Mouse (Mus musculus) spleen, postnatal 36 days (tissue): ENCODE results near the gene Gm28308.

Source experiments
- DNase-seq, 2 experiments: peaks; one replicate each; pipeline ENCODE4 v3.0.0; 2022; ENCODE audit warnings: low spot score in 2 of 2, mixed read lengths in 1 of 2

Gm28308 gene

DNA sequence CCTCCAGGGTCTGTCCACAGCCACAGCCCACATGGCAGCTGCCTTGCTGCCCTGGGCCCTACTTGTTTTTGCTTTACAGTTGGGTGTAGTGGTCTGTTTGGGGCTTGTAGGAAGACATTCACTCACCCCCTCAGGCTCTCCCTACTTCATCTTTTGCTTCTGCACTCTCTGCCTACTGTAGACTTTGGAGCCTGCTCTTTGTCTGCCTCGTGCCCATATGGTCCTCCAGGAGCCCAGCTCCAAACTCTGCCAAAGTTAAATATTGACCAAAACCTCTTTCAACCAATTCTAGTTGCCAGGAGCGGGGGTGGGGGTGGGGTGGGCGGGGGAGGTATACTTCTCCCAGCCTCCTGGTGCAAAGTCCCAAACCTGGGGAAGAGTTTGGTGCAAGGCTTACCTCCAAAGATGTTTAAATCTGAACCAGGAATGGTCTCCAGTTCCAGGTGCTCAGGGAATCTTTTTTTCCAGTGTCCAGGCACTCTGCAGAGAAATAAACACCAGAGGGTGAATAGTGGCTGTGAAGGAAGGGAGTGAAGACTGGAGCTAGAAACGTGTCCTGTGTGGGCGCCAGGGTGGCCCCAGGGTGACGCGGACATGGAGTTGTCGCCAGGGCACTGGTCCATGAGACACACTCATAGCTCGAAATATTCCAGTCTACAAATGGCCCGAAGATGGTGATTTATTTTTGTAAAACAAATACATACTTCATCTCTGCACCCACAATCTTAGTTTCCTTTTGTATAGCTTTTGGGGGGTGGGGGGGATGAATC, 29.6 kb downstream of the Gm28308 start:
- no peak for DNase-seq

DNA sequence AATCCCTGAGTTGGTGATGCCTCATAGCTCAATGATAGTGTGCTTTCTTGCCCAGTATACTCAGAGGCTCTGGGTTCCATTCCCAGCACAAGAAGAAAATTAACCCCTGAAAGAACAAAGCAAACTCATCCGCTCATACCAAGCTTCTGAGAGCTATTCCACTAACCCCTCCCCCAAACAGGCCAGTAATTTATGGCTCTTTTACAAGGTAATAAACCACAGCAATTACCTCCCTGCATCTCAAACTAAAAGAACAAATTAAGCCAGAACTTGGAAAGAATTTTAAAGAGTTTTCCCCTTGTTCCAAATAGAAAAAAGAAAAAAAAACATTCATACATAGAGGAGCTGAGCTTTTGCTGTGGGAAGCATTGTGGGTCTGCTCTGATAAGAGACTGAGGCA, 30.3 kb downstream of the Gm28308 start:
- DNase-seq, result no peak

DNA sequence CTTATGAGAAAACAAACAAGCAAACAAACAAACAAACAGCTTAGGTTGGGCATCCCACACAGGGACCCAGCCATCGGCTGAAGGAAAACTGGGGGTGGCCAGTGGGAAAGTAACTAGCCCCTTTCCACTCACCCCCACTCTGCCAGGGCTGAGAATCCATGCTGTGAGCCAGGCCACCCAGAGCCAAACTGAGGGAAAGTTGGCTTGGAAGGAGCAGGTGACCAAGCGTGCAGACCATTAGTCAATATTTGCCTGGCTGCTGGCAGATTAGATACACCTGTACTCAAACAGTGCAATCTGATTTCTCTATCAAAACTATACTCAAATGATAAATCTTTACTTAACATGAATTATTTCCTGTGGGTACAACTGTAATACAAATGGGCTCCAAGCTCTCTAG, 31.1 kb downstream of the Gm28308 start:
- no peak for DNase-seq

GRCm38 (mm10) chr6:52180726-52181125, 32.4 kb downstream of the Gm28308 start:
- no peak for DNase-seq

DNA sequence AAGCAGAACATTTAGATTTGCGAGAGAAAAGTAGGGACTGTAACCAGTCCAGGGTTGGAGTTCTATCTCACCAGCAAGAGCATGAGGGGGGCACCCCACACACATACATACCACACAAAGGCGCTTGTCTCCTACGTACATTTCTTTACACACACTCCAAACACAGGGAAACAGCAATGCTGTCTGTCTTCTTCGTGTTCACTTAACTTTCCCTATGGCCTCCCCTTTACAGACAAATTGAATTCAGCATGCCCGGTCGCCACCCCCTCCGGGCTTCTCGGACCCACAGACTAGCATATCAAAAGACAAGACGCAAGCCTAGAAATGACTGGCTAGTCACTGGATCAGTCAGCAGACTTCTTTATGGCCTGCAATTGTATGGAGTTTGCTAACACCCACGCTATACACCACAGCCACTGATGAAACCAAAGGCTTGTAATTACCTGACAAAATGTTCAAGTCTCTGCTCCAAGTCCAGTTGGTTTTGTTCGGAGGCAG, 32.9 kb downstream of the Gm28308 start:
- DNase-seq, result no peak

- DNase-seq, result no peak
Observed at GRCm38 (mm10) chr6:52179690-52180089, 33.4 kb downstream of the Gm28308 start.

- no peak for DNase-seq
Observed at GRCm38 (mm10) chr6:52178918-52179665, 34.0 kb downstream of the Gm28308 start.

- DNase-seq, result no peak
Observed at GRCm38 (mm10) chr6:52177806-52178205, 35.3 kb downstream of the Gm28308 start.

GRCm38 (mm10) chr6:52177061-52177735, 35.9 kb downstream of the Gm28308 start, which contains the start of gene 5730596B20Rik:
TSS of gene 5730596B20Rik (plus strand) at chr6:52177498.
- no peak for DNase-seq

GRCm38 (mm10) chr6:52176391-52176790, 36.7 kb downstream of the Gm28308 start:
- no peak for DNase-seq

GRCm38 (mm10) chr6:52175864-52176263, 37.3 kb downstream of the Gm28308 start:
- no peak for DNase-seq

GRCm38 (mm10) chr6:52174968-52175751, 38.0 kb downstream of the Gm28308 start:
- no peak for DNase-seq

DNA sequence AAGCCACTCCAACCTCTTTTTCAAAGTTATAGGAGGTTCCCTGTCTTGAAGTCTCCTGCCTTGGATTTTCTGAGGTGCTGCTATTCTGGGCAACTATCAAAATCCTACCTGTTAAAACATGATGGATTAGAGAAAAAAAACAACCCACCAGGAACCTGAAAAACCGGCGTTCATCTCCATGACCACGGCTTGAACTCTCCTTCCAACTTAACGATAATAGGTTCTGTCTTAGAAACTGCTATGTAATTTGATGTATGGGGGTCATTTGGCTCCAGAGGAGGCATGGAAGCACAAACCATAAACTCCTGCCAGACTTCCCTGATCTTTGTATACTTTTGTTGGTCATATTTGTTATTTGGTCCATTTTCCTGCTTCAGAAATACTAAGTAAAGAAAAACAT, 39.5 kb downstream of the Gm28308 start:
- DNase-seq, result no peak

DNA sequence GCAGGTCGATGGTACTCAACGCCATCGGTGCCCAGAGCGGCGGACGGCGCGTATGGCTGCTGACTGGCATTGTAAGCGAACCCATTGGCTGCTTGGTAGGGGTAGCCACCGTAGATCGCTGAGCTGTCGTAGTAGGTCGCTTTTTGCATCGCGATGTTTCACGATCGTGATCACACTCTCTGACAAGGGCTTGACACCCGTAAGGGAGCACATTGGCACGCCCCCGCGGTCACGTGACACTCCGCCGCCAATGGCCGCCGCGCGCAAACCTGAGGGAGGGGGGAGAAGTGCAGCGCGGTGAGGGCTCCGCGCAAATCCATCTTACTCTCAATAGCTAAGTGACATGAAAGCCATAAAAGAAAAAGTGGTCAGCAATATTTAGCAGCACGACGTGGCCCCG, 40.6 kb downstream of the Gm28308 start:
- DNase-seq, result peak in 1 of 2 experiments; percentile 19

GRCm38 (mm10) chr6:52171938-52172337, 41.2 kb downstream of the Gm28308 start:
- no peak for DNase-seq

GRCm38 (mm10) chr6:52171331-52171730, 41.8 kb downstream of the Gm28308 start:
- DNase-seq, result no peak

- no peak for DNase-seq
Observed at GRCm38 (mm10) chr6:52170898-52171223, 42.3 kb downstream of the Gm28308 start.

GRCm38 (mm10) chr6:52170166-52170897, 42.8 kb downstream of the Gm28308 start:
- DNase-seq, result no peak

- DNase-seq, result no peak
Observed at GRCm38 (mm10) chr6:52169499-52170165, 43.5 kb downstream of the Gm28308 start.
